Mouse (Mus musculus) left cerebral cortex, postnatal 10 days (tissue): Measurements from ENCODE around the gene Cbarp. TPM values are rescaled to one million over a fixed set of nuclear protein-coding genes. Genes with fewer than 3 reads are reported as not detected.

Source experiments
- DNase-seq, 2 experiments: peaks; one replicate each; pipeline ENCODE4 v3.0.0; 2021 to 2022; ENCODE audit warnings: low spot score in 2 of 2, mixed read lengths in 1 of 2; ENCODE audit errors: extremely low spot score in 1 of 2
- intact Hi-C: fragments of 180-260 bp; cut with DNase I; formaldehyde crosslinking; loops from one replicate; pipeline ENCODE4 v1.15.1; 2025
- total RNA-seq, 2 experiments: library from RNA; stranded (reverse); gene quantifications; 2 replicates each; pipeline ENCODE4 v1.2.3; 2021

Gene Cbarp
- total RNA-seq, 2 experiments from 2014 or later, result 394 to 415 TPM

- intact Hi-C loops, result no loop called here
- DNase-seq, result peak in 1 of 2 experiments; percentile 90
Measured at GRCm38 (mm10) chr10:80160455-80161371, 20.1 kb upstream of the Cbarp start.

- intact Hi-C loops, result no loop called here
Measured at GRCm38 (mm10) chr10:80159561-80160454, 19.2 kb upstream of the Cbarp start.

GRCm38 (mm10) chr10:80159021-80159560, 18.5 kb upstream of the Cbarp start:
- DNase-seq, result peak in 1 of 2 experiments; percentile 83
- intact Hi-C loops, result no loop called here

More at GRCm38 (mm10) chr10:80159561-80160454, 19.2 kb upstream of the Cbarp start:
- DNase-seq, result peak; percentile 99

GRCm38 (mm10) chr10:80158307-80158986, 17.8 kb upstream of the Cbarp start:
- DNase-seq, result peak in 1 of 2 experiments; percentile 83
- intact Hi-C loops, result no loop called here

GRCm38 (mm10) chr10:80157141-80157929, 16.7 kb upstream of the Cbarp start:
- intact Hi-C loops, result no loop called here
- peak in 1 of 2 experiments; percentile 57 for DNase-seq

- DNase-seq, result peak in 1 of 2 experiments; percentile 82
- intact Hi-C loops, result no loop called here
Measured at GRCm38 (mm10) chr10:80156752-80157053, 16.1 kb upstream of the Cbarp start.

GRCm38 (mm10) chr10:80156002-80156751, 15.5 kb upstream of the Cbarp start:
- peak in 1 of 2 experiments; percentile 55 for DNase-seq
- intact Hi-C loops, result no loop called here

GRCm38 (mm10) chr10:80155277-80155676, 14.6 kb upstream of the Cbarp start:
- intact Hi-C loops, result no loop called here
- DNase-seq, result peak in 1 of 2 experiments; percentile 72

GRCm38 (mm10) chr10:80154384-80154783, 13.7 kb upstream of the Cbarp start:
- intact Hi-C loops, result no loop called here
- no peak for DNase-seq

GRCm38 (mm10) chr10:80153713-80154112, 13.1 kb upstream of the Cbarp start:
- intact Hi-C loops, result no loop called here
- DNase-seq, result peak in 1 of 2 experiments; percentile 47

- peak in 1 of 2 experiments; percentile 73 for DNase-seq
- intact Hi-C loops, result no loop called here
Measured at GRCm38 (mm10) chr10:80152873-80153260, 12.2 kb upstream of the Cbarp start.

- DNase-seq, result peak in 1 of 2 experiments; percentile 72
- intact Hi-C loops, result no loop called here
Measured at GRCm38 (mm10) chr10:80152071-80152872, 11.6 kb upstream of the Cbarp start.

GRCm38 (mm10) chr10:80151211-80152034, 10.8 kb upstream of the Cbarp start:
- peak in 1 of 2 experiments; percentile 90 for DNase-seq
- intact Hi-C loops, result no loop called here

GRCm38 (mm10) chr10:80150226-80151210, 9.9 kb upstream of the Cbarp start:
- DNase-seq, result peak in 1 of 2 experiments; percentile 86
- intact Hi-C loops, result no loop called here
